Mouse (Mus musculus) neural tube, embryonic 13.5 days (tissue): ENCODE results near the gene Pde4d. TPM values are rescaled to one million over a fixed set of nuclear protein-coding genes. Genes with fewer than 3 reads are reported as not detected.
"Not testable (repeated sequence)": the region's sequence is repeated elsewhere in the genome, so short reads cannot be mapped to it uniquely, and the experiment has no call there.

Source experiments
- ATAC-seq: fragments of 200-750 bp; cut with Nextera tagmentation; 2 replicates; pipeline ENCODE4 v1.8.0; 2017; ENCODE audit warnings: low read depth, mild to moderate bottlenecking, moderate TSS enrichment, moderate library complexity
- H3K27ac ChIP-seq: fragments of 300-500 bp; sonication (generic); replicated peaks from 2 replicates; pipeline ENCODE4 v1.5.1; 2015; ENCODE audit warnings: moderate library complexity, mild to moderate bottlenecking, inconsistent platforms
- H3K27me3 ChIP-seq: fragments of 300-500 bp; sonication (generic); 2 replicates; pipeline ENCODE4 v1.6.1; 2015; ENCODE audit warnings: mild to moderate bottlenecking, inconsistent platforms
- H3K36me3 ChIP-seq: fragments of 300-500 bp; sonication (generic); 2 replicates; pipeline ENCODE4 v1.6.1; 2015; ENCODE audit warnings: mild to moderate bottlenecking, inconsistent platforms
- H3K4me1 ChIP-seq: fragments of 300-500 bp; sonication (generic); replicated peaks from 2 replicates; pipeline ENCODE4 v1.6.1; 2015; ENCODE audit warnings: inconsistent platforms
- H3K4me2 ChIP-seq: fragments of 300-500 bp; sonication (generic); 2 replicates; pipeline ENCODE4 v1.6.1; 2015; ENCODE audit warnings: inconsistent platforms, mild to moderate bottlenecking, moderate library complexity
- H3K4me3 ChIP-seq: fragments of 300-500 bp; sonication (generic); 2 replicates; pipeline ENCODE4 v1.5.1; 2015; ENCODE audit warnings: mild to moderate bottlenecking, inconsistent platforms
- H3K9ac ChIP-seq: fragments of 300-500 bp; sonication (generic); 2 replicates; pipeline ENCODE4 v1.6.1; 2015; ENCODE audit warnings: moderate library complexity, mild to moderate bottlenecking, inconsistent platforms
- H3K9me3 ChIP-seq: fragments of 300-500 bp; sonication (generic); 2 replicates; pipeline ENCODE4 v1.6.1; 2016; ENCODE audit warnings: inconsistent platforms
- WGBS: fragments of 180-500 bp; shearing (Covaris S2); methylation state at CpG from one replicate; pipeline ENCODE4 v1.1.7; 2015; 5-methylcytosine and 5-hydroxymethylcytosine counted together
- polyA plus RNA-seq: library from polyadenylated mRNA; unstranded; fragments of >200 nt; fragmentation: Nextera tagmentation; extraction: Ambion mirVana; gene quantifications from 2 replicates; pipeline ENCODE4 v1.2.1, GENCODE M21; 2015

The Pde4d gene
- polyA plus RNA-seq, 1 experiment from 2014 or later, result 15.5 TPM

GRCm38 (mm10) chr13:109863826-109864225 is 1414.1 kb downstream of the Pde4d start:
- 76% methylated on average over 1 of the region's 1 CpGs for WGBS
- Histone ChIP-seq H3K4me1 (no peaks in the 10 kb centered on the region), H3K27me3 (no peaks in the 10 kb centered on the region), H3K9ac (no peak overlapping the region), H3K27ac (no peak overlapping the region), H3K36me3 (no peaks in the 10 kb centered on the region), H3K4me2 (no peak overlapping the region), H3K9me3 (no peaks in the 10 kb centered on the region), H3K4me3 (no peak overlapping the region)
- ATAC-seq, result no peak

- 83% methylated on average over 6 of the region's 6 CpGs for WGBS
- no peaks in the 10 kb centered on the region for H3K4me1 ChIP-seq
- H3K36me3 ChIP-seq, result no peaks in the 10 kb centered on the region
- H3K9me3 ChIP-seq, result no peaks in the 10 kb centered on the region
- H3K9ac ChIP-seq, result no peak overlapping the region
- no peak overlapping the region for H3K4me2 ChIP-seq
- H3K27me3 ChIP-seq, result no peaks in the 10 kb centered on the region
- no peak for ATAC-seq
- H3K4me3 ChIP-seq, result no peak overlapping the region
- H3K27ac ChIP-seq, result no peak overlapping the region
Measured at GRCm38 (mm10) chr13:109864311-109864710, 1414.6 kb downstream of the Pde4d start.

GRCm38 (mm10) chr13:109880392-109880791 is 1430.6 kb downstream of the Pde4d start:
- no peaks in the 10 kb centered on the region for H3K27me3 ChIP-seq
- no peak overlapping the region for H3K4me3 ChIP-seq
- WGBS, result 71% methylated on average over 8 of the region's 8 CpGs
- no peaks in the 10 kb centered on the region for H3K4me1 ChIP-seq
- no peak overlapping the region for H3K4me2 ChIP-seq
- H3K9me3 ChIP-seq, result no peaks in the 10 kb centered on the region
- ATAC-seq, result no peak
- no peaks in the 10 kb centered on the region for H3K36me3 ChIP-seq
- no peak overlapping the region for H3K27ac ChIP-seq
- no peak overlapping the region for H3K9ac ChIP-seq

GRCm38 (mm10) chr13:109881161-109881857 is 1431.6 kb downstream of the Pde4d start:
- H3K4me2 ChIP-seq, result no peak overlapping the region
- no peak overlapping the region for H3K4me3 ChIP-seq
- no peaks in the 10 kb centered on the region for H3K4me1 ChIP-seq
- H3K36me3 ChIP-seq, result no peaks in the 10 kb centered on the region
- H3K27ac ChIP-seq, result no peak overlapping the region
- ATAC-seq, result no peak
- H3K27me3 ChIP-seq, result no peaks in the 10 kb centered on the region
- no peaks in the 10 kb centered on the region for H3K9me3 ChIP-seq
- no peak overlapping the region for H3K9ac ChIP-seq
- WGBS, result 79% methylated on average over 11 of the region's 11 CpGs

- ATAC-seq, result no peak
- no peaks in the 10 kb centered on the region for H3K4me1 ChIP-seq
Measured at GRCm38 (mm10) chr13:109883636-109884035, 1433.9 kb downstream of the Pde4d start.

GRCm38 (mm10) chr13:109884812-109885211 is 1435.1 kb downstream of the Pde4d start:
- WGBS, result 89% methylated on average over 7 of the region's 7 CpGs
- Histone ChIP-seq H3K27ac (no peak overlapping the region), H3K36me3 (no peaks in the 10 kb centered on the region), H3K4me1 (no peaks in the 10 kb centered on the region), H3K27me3 (no peaks in the 10 kb centered on the region), H3K9ac (no peak overlapping the region), H3K4me2 (no peak overlapping the region), H3K4me3 (no peak overlapping the region), H3K9me3 (no peaks in the 10 kb centered on the region)
- ATAC-seq, result no peak

More at GRCm38 (mm10) chr13:109883636-109884035, 1433.9 kb downstream of the Pde4d start:
- no peak overlapping the region for H3K9ac ChIP-seq
- no peak overlapping the region for H3K4me2 ChIP-seq
- H3K9me3 ChIP-seq, result no peaks in the 10 kb centered on the region
- H3K27me3 ChIP-seq, result no peaks in the 10 kb centered on the region
- WGBS, result 75% methylated on average over 5 of the region's 5 CpGs
- no peak overlapping the region for H3K4me3 ChIP-seq
- no peaks in the 10 kb centered on the region for H3K36me3 ChIP-seq
- H3K27ac ChIP-seq, result no peak overlapping the region

GRCm38 (mm10) chr13:109888293-109888692 is 1438.5 kb downstream of the Pde4d start:
- no peak overlapping the region for H3K4me2 ChIP-seq
- no peaks in the 10 kb centered on the region for H3K4me1 ChIP-seq
- no peaks in the 10 kb centered on the region for H3K27me3 ChIP-seq
- whole genome bisulfite sequencing, result 82% methylated on average over 4 of the region's 4 CpGs
- no peak overlapping the region for H3K9ac ChIP-seq
- no peak for ATAC-seq
- no peaks in the 10 kb centered on the region for H3K9me3 ChIP-seq
- H3K36me3 ChIP-seq, result no peaks in the 10 kb centered on the region
- no peak overlapping the region for H3K27ac ChIP-seq
- no peak overlapping the region for H3K4me3 ChIP-seq

GRCm38 (mm10) chr13:109891194-109891909 is 1441.6 kb downstream of the Pde4d start:
- Histone ChIP-seq H3K4me3 (no peak overlapping the region), H3K27ac (no peak overlapping the region), H3K9ac (no peak overlapping the region), H3K4me1 (no peaks in the 10 kb centered on the region), H3K36me3 (no peaks in the 10 kb centered on the region), H3K4me2 (no peak overlapping the region), H3K27me3 (no peaks in the 10 kb centered on the region), H3K9me3 (no peaks in the 10 kb centered on the region)
- 78% methylated on average over 6 of the region's 6 CpGs for WGBS
- no peak for ATAC-seq

GRCm38 (mm10) chr13:109891910-109892265 is 1442.1 kb downstream of the Pde4d start:
- H3K36me3 ChIP-seq, result no peaks in the 10 kb centered on the region
- H3K27ac ChIP-seq, result no peak overlapping the region
- no peaks in the 10 kb centered on the region for H3K27me3 ChIP-seq
- H3K9me3 ChIP-seq, result no peaks in the 10 kb centered on the region
- H3K4me1 ChIP-seq, result no peaks in the 10 kb centered on the region
- no peak overlapping the region for H3K9ac ChIP-seq
- 72% methylated on average over 4 of the region's 4 CpGs for WGBS
- ATAC-seq, result no peak
- no peak overlapping the region for H3K4me3 ChIP-seq
- no peak overlapping the region for H3K4me2 ChIP-seq

- H3K4me3 ChIP-seq, result no peak overlapping the region
- peaks cover 31% of the 10 kb centered on the region for H3K4me1 ChIP-seq
- no peak overlapping the region for H3K27ac ChIP-seq
- no peaks in the 10 kb centered on the region for H3K9me3 ChIP-seq
- no peaks in the 10 kb centered on the region for H3K36me3 ChIP-seq
- no peak overlapping the region for H3K9ac ChIP-seq
- H3K4me2 ChIP-seq, result no peak overlapping the region
- H3K27me3 ChIP-seq, result no peaks in the 10 kb centered on the region
- WGBS, result 61% methylated on average over 14 of the region's 14 CpGs
- no peak for ATAC-seq
Measured at GRCm38 (mm10) chr13:109899442-109900428, 1450.0 kb downstream of the Pde4d start.

GRCm38 (mm10) chr13:109901811-109902210 is 1452.1 kb downstream of the Pde4d start:
- H3K4me2 ChIP-seq, result peak overlapping the region; percentile 97
- WGBS, result 63% methylated on average over 5 of the region's 5 CpGs
- H3K4me3 ChIP-seq, result peak overlapping the region; percentile 76; the same call in 1 of the 2 replicates
- H3K4me1 ChIP-seq, result peaks cover 37% of the 10 kb centered on the region
- no peak overlapping the region for H3K9ac ChIP-seq
- no peak for ATAC-seq
- H3K9me3 ChIP-seq, result no peaks in the 10 kb centered on the region
- no peaks in the 10 kb centered on the region for H3K36me3 ChIP-seq
- no peaks in the 10 kb centered on the region for H3K27me3 ChIP-seq
- no peak overlapping the region for H3K27ac ChIP-seq

- WGBS, result under 1% methylated on average over 28 of the region's 28 CpGs
- H3K9me3 ChIP-seq, result not testable (repeated sequence)
- ATAC-seq, result peak; percentile 87
Measured at GRCm38 (mm10) chr13:109902460-109902854, 1452.7 kb downstream of the Pde4d start.

More at GRCm38 (mm10) chr13:109902460-109902854, 1452.7 kb downstream of the Pde4d start:
- not testable (repeated sequence) for H3K36me3 ChIP-seq, H3K27me3 ChIP-seq
- peak overlapping the region; percentile 87 for H3K9ac ChIP-seq
- peak overlapping the region; percentile 76 for H3K4me3 ChIP-seq
- peak overlapping the region; percentile 97 for H3K4me2 ChIP-seq
- peaks cover 42% of the 10 kb centered on the region for H3K4me1 ChIP-seq
- H3K27ac ChIP-seq, result peak overlapping the region; percentile 84
